Mouse (Mus musculus): ENCODE results near the gene Oprl1.

- TF ChIP-seq POLR2A (IDR thresholded peaks at IDR 0.05; ENCODE audit: insufficient read depth, low read depth, low read length): no peak
- no peak for TF ChIP-seq CTCF (IDR thresholded peaks at IDR 0.05; ENCODE audit: insufficient read depth, low read depth, low read length)
These were observed 41.3 kb upstream of the Oprl1 start for GRCm38 (mm10) chr2:181673501-181673900.
